Mouse (Mus musculus): ENCODE results near the gene Gatad1.
"Not testable (repeated sequence)": the region's sequence is repeated elsewhere in the genome, so short reads cannot be mapped to it uniquely, and the experiment has no call there.

The Gatad1 gene

DNA sequence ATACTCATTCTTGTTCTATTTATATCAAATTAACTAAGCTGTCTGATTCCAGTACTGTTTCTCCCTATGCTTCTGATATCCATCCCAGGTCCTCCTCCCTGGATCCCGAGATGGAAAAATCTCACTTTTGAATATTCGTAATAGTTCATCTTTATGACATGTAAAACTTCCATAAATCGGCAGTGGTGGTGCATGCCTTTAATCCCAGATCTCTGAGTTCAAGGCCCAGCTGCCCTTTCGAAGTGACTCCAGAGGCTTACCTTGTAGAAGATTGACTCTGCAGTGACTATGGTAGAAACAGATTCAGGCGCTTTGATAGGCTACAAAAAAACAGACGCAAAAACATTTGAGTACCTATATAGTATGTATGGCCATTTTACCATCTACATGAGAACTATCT lies 12.4 kb downstream of the Gatad1 start:
- in situ Hi-C loops (cut with MboI, MseI): loop anchor here (10.0 kb wide), 1 partner anchor 160 kb away; the partner anchor contains the start of genes Ankib1 and Krit1

DNA sequence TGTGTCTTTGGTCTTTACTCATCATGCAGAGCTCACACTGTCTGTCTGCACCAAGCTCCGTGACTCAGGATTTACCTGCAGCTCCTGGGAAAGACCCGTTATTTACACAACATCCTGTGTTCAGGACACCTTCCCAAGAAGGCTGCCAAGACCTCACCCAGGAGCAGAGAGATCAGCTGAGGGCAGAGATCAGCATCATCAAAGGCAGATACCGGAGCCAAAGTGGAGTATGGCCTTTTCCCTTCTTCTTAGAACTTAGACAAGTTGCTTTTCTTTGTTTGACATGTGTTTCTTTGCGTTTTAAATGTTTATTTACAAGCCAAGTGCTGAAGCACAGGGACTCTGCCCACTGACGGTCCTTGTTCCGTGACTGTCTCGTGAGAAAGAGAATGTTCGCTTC lies 21.7 kb downstream of the Gatad1 start:
- in situ Hi-C loops (cut with MboI, MseI): no loop called here

DNA sequence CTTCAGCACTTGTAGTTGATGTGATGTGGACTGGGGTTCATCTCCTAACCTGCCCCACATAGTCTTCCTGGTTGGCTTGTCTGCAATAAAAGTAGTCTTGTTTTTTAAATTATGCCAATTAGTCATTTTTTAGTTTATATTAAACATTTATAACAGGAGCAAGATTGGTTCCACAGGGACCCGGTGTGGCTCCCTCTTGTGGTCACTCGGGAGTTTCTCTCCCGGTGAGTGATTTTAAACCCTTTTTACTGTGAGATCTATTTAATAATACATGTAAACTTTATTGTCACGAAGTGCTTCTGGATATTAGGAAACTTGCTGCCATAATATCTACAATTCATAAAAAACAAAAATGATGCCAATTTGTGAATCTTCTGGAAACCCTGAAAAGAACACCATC lies 23.0 kb downstream of the Gatad1 start:
- in situ Hi-C loops (cut with MboI, MseI): no loop called here

DNA sequence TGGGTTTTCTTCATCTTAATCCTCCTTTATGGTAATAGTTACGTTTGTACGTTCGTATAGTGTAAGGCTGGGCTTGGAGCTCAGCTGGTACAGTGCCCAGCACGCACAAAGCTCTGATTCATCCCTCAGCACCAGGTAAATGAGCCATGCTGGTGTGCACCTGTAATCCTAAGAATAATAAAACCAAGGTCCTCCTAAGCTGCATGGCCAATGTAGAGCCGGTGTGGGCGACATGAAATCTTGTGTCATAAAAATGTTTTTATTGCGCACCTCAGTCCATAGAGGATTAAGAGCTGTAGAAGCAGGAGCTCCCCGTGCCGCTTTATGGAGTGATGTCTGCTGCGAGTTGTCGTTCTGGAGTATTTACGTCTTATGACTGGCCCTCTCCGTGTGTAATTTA lies 23.7 kb downstream of the Gatad1 start:
- in situ Hi-C loops (cut with MboI, MseI): no loop called here

DNA sequence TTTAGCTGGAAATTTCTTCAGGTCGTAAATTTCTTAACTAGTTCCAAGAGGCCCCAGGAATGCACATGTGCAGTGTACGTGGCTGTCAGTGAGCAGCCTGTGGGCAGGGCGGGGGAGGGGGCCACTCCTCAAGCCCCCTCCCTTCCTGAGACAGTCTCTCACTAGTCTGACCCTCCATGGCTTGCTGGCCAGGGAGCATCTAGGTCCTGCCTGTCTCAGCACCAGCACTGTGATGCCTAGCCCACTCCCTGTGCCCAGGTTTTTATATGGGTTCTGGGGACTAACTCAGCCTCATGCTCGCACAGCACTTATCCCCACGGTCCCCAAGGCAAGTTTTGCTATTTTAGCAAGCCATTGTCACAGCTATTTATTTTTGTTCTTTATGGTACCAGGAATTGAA lies 24.7 kb downstream of the Gatad1 start:
- in situ Hi-C loops (cut with MboI, MseI): no loop called here

DNA sequence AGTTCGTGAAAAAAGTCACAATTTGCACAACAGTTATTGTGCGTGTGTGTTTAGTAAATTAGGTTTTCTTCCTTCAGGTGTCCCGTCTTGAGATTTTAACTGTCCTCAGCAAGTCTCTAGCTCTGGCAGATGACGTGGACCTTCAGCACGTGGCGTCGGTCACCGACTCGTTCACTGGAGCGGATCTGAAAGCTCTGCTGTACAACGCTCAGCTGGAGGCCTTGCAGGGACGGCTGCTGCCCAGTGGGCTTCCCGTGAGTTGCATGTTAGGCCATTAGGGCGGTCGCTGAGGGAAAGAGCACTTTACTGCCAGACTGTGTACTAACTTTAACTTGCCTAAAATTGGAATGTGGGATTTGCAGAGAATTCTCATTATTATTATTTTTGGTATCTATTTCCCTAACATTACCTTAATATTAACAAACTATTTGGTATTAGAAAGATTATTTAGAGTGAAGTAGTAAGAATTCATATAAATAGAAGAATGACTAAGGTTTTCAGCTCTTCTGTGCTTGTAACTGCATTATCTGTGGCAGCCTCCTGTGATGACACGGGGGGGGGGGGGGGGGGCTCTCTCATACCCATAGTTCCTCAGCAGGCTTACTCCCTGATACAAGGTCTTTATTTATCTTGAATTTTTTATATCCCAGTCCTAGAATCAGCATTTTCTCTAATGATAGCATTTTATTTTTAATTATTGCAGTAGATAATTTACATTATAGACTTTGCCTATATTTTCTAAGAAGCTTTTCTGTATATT lies 25.3 kb downstream of the Gatad1 start:
- in situ Hi-C loops (cut with MboI, MseI): no loop called here

DNA sequence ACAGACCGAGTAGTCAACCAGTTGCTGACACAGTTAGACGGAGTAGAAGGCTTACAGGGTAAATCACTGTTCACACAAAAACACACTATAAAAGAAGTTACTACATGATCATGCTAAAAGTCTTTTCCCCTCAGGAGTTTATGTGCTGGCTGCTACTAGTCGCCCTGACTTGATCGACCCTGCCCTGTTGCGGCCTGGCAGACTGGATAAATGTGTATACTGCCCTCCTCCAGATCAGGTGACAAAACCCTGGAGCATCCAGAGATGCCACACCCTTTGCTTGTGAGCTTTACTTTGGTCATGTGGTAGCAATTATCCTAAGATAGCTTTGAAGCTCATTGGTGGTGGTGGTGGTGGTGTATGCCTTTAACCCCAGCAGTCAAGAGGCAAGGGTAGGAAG lies 26.9 kb downstream of the Gatad1 start:
- in situ Hi-C loops (cut with MboI, MseI): no loop called here

DNA sequence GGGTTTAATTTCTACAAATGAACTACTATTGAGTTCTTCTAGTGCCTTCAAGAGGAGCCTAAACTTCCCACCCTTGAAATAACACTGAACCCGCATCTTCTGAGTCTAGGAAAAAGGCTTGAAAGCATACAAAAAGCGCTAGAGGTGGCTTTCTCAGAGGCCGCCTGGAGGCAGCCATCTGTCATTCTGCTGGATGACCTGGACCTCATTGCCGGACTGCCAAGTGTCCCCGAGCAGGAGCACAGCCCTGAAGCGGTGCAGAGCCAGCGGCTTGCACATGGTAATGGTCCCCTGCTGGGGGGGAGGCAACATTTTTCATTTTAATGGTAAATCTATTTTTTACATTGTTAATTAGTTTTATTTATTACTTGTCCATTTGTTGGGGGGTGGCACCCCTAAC lies 36.5 kb downstream of the Gatad1 start:
- in situ Hi-C loops (cut with MboI, MseI): no loop called here

DNA sequence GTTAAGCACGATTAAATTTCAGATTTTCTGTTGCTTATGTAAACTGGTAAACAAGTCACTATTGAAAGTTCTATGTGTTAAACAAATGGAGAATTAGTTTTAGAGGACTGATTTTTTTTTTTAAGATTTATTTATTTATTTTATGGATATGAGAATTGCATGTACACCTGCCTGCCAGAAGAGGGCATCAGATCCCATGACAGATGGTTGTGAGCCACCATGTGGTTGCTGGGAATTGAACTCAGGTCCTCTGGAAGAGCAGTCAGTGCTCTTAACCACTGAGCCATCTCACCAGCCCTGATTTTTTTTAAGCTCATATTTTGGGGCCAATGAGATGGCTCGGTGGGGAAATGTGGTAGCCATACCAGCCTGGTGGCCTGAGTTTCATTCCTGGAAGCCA lies 45.1 kb downstream of the Gatad1 start:
- in situ Hi-C loops (cut with MboI, MseI): not testable (repeated sequence)

DNA sequence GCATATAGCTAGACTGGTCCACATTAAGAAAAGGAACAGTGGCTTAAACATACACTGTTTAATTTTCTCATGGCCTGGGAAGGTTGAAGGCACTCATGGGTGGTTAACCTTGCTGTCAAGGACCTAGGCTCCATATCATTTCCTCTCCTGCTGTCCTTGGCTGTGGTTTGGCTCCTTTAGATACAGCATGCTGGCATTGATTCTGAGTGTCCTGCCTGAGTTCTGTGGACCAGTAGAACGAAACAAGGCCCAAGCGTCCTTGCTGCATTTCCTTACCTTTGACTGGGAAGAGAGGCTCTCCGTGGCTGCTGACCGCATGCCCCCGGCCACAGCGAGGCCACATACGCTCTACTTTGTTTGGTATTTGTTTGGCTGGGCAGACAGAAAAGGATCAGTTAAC lies 47.7 kb downstream of the Gatad1 start:
- in situ Hi-C loops (cut with MboI, MseI): no loop called here

DNA sequence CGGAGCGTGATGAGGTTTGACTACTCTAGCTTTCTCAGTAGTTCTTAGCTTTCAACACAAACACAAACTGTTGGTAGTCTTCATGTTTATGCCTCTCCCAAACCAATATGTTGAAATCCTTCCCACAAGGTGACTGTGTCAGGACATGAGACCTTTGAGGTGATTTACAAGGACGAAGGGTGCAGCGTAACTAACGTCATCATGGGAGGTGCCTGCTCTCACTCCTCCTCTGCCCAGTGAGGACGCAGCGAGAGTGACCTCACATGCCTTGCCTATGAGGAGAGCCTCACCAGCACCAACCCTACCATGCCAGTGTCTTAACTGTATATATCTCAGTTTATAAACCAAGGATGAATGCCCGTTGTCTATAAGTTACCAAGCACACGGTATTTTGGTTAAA lies 49.9 kb downstream of the Gatad1 start:
- in situ Hi-C loops (cut with MboI, MseI): no loop called here

DNA sequence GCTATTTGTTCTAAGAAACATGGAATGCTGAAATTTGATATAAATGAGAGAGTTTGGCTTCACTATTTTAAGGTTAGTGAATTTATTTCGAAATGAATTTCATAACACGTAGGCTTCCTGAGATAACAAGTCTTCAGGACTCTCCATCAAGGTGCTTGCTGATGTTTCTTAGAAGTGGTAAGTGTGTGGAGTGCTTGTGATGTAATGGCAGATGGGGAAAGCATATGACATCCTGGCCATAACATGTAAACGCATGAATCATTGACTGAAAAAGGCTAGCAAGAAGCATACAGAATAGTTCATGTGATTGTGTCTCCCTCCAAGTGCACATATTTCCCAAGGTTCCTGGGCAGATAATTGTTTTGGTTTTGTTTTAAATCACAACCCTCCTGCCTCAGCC lies 56.2 kb downstream of the Gatad1 start:
- in situ Hi-C loops (cut with MboI, MseI): no loop called here

DNA sequence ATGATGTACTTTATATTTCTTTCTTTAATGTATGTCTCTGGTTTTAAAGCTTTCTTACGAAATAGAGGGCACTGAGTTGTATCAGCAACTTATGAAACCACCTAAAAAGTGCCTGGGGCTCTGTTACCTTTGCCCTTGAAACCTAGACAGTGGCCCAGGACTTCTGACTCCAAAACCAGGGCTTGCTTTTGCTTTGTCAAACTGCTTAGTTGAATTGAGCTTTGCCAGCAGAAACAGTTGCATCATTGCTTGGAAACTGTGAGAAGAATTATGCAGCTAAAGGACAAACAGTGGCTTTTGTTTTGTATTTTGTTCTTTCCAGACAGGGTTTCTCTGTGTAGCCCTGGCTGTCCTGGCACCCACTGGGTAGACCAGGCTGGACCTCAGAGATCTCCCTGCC lies 56.7 kb downstream of the Gatad1 start:
- in situ Hi-C loops (cut with MboI, MseI): no loop called here

DNA sequence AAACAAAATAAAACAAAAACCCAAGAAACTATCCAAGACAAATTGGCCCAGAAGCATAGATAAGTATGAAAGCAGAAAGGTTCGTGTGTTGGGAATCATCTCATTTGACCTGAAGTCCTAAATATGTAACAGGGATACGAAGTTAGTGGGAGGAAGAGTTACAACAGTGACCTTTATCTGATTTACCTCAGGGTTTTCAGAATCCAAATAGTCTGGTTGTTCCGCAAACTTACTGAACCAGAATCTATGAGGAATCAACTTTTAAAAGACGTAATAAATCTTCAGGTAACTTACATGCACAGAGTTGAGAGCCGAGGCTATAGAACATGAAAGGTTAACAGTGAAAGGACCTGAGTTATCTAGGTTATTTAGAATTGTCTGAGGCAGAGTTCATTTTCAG lies 58.2 kb downstream of the Gatad1 start:
- in situ Hi-C loops (cut with MboI, MseI): no loop called here

DNA sequence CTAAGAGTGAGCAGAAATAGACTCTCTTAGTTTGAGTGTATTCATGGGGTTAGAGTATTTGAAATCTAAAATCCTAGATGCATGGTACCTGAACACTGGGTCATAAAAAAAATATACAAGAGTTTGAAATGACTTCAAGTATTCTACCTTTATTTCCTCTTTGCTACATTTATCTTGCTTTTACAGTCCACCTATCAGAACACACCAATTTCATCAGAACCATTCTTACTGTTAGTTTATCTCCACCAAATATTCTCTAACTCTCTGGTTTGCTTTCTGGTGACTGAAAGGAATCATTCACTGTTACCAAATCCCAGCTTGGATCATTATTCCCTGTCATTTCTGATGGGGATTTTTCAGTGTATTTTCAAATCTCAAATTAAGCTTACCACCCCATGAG lies 59.8 kb downstream of the Gatad1 start:
- in situ Hi-C loops (cut with MboI, MseI): no loop called here

DNA sequence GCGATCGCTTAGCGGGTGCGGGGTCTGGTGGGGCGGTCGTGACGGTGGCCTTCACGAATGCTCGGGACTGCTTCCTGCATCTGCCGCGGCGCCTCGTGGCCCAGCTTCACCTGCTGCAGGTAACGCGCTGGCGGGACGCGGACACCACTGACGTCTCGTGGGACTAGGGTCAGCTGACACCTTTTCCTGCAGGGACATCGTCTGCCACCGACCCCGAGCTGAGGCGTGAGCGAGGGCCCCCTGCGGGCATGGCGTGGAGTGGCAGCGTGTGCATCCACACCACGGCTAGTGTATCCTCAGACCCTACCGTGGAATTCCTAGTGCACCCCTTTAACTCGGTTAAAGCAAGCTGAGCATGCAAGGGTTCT lies 60.6 kb downstream of the Gatad1 start, which contains the start of gene Rbm48:
Gene Rbm48, minus strand, starts transcription at position 187 of the 368 bp plus-strand sequence.
- in situ Hi-C loops (cut with MboI, MseI): no loop called here

DNA sequence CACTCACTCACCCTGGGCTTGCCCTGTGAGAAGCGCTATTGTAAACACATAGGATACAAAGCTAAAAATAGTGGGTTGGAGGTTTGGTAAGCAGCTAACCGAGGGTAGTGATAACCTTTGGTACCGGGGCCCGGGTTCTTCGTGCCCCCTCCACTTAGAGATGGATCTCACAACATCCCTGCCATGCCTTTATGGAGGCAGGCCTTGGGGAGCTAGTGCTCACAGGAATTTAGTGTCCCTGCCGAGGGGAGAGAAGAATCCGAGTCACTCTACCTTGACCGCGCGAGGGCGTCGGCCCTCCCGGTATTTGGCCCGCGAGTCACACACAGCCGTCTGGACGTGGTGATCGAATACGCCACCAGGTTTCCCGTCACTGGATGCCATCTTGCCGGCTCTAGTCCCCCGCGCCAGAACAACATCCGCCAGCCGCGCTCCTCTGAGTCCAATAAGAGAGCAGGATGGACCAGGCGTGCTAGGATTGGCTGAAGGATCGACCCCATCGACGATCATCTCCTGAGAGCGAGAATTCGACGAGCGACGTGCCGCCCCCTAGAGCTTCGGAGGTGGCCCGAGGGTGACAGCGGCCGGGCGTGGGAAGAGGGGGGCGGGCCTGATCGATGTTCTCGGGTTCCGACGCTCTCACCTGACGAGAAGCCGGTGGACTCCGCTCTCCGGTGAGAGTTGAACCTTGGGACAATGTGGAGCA lies 61.1 kb downstream of the Gatad1 start, which contains the start of gene Pex1:
Gene Pex1, plus strand, starts transcription at position 374 of the 706 bp plus-strand sequence.
- in situ Hi-C loops (cut with MboI, MseI): no loop called here

All from regulatory T cell (primary cell).